Mouse (Mus musculus) stomach, embryonic 16.5 days (tissue): ENCODE results near the gene Rftn1. TPM values are rescaled to one million over a fixed set of nuclear protein-coding genes. Genes with fewer than 3 reads are reported as not detected.

ENCODE experiments used
- ATAC-seq: fragments of 200-750 bp; cut with Nextera tagmentation; 2 replicates; pipeline ENCODE4 v1.8.0; 2017; ENCODE audit warnings: moderate number of reproducible peaks, moderate TSS enrichment; ENCODE audit not compliant: insufficient read depth, low FRiP score
- H3K27ac ChIP-seq: fragments of 300-500 bp; sonication (generic); 2 replicates; pipeline ENCODE4 v1.5.1; 2014; ENCODE audit warnings: low read length
- H3K27me3 ChIP-seq: fragments of 300-500 bp; sonication (generic); 2 replicates; pipeline ENCODE4 v1.6.1; 2014; ENCODE audit warnings: low read length, control low read depth, mixed read lengths; ENCODE audit not compliant: control insufficient read depth, insufficient read depth
- H3K36me3 ChIP-seq: fragments of 300-500 bp; sonication (generic); 2 replicates; pipeline ENCODE4 v1.6.1; 2014; ENCODE audit warnings: low read length; ENCODE audit not compliant: control insufficient read depth, insufficient read depth
- H3K4me1 ChIP-seq: fragments of 300-500 bp; sonication (generic); 2 replicates; pipeline ENCODE4 v1.6.1; 2014; ENCODE audit warnings: low read length, control low read depth, mixed read lengths; ENCODE audit not compliant: control insufficient read depth, insufficient read depth
- H3K4me2 ChIP-seq: fragments of 300-500 bp; sonication (generic); 2 replicates; pipeline ENCODE4 v1.6.1; 2014; ENCODE audit warnings: low read depth, low read length, mixed read lengths
- H3K4me3 ChIP-seq: fragments of 300-500 bp; sonication (generic); replicated peaks from 2 replicates; pipeline ENCODE4 v1.5.1; 2014; ENCODE audit warnings: mild to moderate bottlenecking, low read length
- H3K9ac ChIP-seq: fragments of 300-500 bp; sonication (generic); 2 replicates; pipeline ENCODE4 v1.6.1; 2014; ENCODE audit warnings: low read length
- H3K9me3 ChIP-seq: fragments of 300-500 bp; sonication (generic); replicated peaks from 2 replicates; pipeline ENCODE4 v1.6.1; 2016; ENCODE audit warnings: low read length, control low read depth; ENCODE audit not compliant: control insufficient read depth
- WGBS: fragments of 180-500 bp; shearing (Covaris S2); extraction: QIAGEN DNeasy Blood & Tissue Kit; methylation state at CpG from one replicate; pipeline ENCODE4 v1.1.7; 2014; 5-methylcytosine and 5-hydroxymethylcytosine counted together
- polyA plus RNA-seq: library from polyadenylated mRNA; unstranded; fragments of >200 nt; fragmentation: Nextera tagmentation; extraction: Ambion mirVana; gene quantifications from 2 replicates; pipeline ENCODE4 v1.2.1, GENCODE M21; 2015

Gene Rftn1
- polyA plus RNA-seq, 1 experiment from 2014 or later: 12.9 TPM

- no peaks in the 10 kb centered on the region for H3K9me3 ChIP-seq
- no peak overlapping the region for H3K27ac ChIP-seq
- H3K9ac ChIP-seq: no peak overlapping the region
- ATAC-seq: no peak
- no peak overlapping the region for H3K4me2 ChIP-seq
- H3K36me3 ChIP-seq: no peaks in the 10 kb centered on the region
- H3K4me3 ChIP-seq: no peak overlapping the region
- peaks cover 4% of the 10 kb centered on the region; the same call in 1 of the 2 replicates for H3K4me1 ChIP-seq
- H3K27me3 ChIP-seq: peaks cover 15% of the 10 kb centered on the region
- 31% methylated on average over 3 of the region's 3 CpGs for WGBS
These were observed 3.2 kb upstream of the Rftn1 start for GRCm38 (mm10) chr17:50193653-50194052.

GRCm38 (mm10) chr17:50192376-50192940 lies 2.0 kb upstream of the Rftn1 start:
- Histone ChIP-seq H3K9ac (no peak overlapping the region), H3K27me3 (peaks cover 15% of the 10 kb centered on the region), H3K4me2 (no peak overlapping the region), H3K36me3 (no peaks in the 10 kb centered on the region), H3K4me3 (no peak overlapping the region), H3K4me1 (peaks cover 4% of the 10 kb centered on the region; the same call in 1 of the 2 replicates), H3K27ac (no peak overlapping the region), H3K9me3 (no peaks in the 10 kb centered on the region)
- 59% methylated on average over 10 of the region's 10 CpGs for WGBS
- no peak for ATAC-seq

GRCm38 (mm10) chr17:50191318-50191957 lies 964 bp upstream of the Rftn1 start:
- Histone ChIP-seq H3K4me3 (no peak overlapping the region), H3K27me3 (peaks cover 15% of the 10 kb centered on the region), H3K36me3 (no peaks in the 10 kb centered on the region), H3K9me3 (no peaks in the 10 kb centered on the region), H3K27ac (no peak overlapping the region), H3K4me1 (peaks cover 4% of the 10 kb centered on the region; the same call in 1 of the 2 replicates), H3K4me2 (no peak overlapping the region), H3K9ac (no peak overlapping the region)
- no peak for ATAC-seq
- WGBS: 56% methylated on average over 9 of the region's 9 CpGs

GRCm38 (mm10) chr17:50189381-50190012 lies 977 bp downstream of the Rftn1 start:
- 2% methylated on average over 24 of the region's 24 CpGs for WGBS
- no peak overlapping the region for H3K27ac ChIP-seq
- peak overlapping the region; percentile 97 for H3K4me2 ChIP-seq
- no peaks in the 10 kb centered on the region for H3K9me3 ChIP-seq
- H3K36me3 ChIP-seq: no peaks in the 10 kb centered on the region
- H3K4me3 ChIP-seq: peak overlapping the region; percentile 75
- ATAC-seq: peak; percentile 45; the same call in 1 of the 2 replicates
- peaks cover 4% of the 10 kb centered on the region; the same call in 1 of the 2 replicates for H3K4me1 ChIP-seq
- H3K27me3 ChIP-seq: peaks cover 15% of the 10 kb centered on the region
- H3K9ac ChIP-seq: peak overlapping the region; percentile 79

GRCm38 (mm10) chr17:50188662-50189345 lies 1.7 kb downstream of the Rftn1 start:
- H3K9ac ChIP-seq: no peak overlapping the region
- H3K27me3 ChIP-seq: peaks cover 15% of the 10 kb centered on the region
- H3K27ac ChIP-seq: no peak overlapping the region
- H3K4me1 ChIP-seq: peaks cover 4% of the 10 kb centered on the region; the same call in 1 of the 2 replicates
- H3K9me3 ChIP-seq: no peaks in the 10 kb centered on the region
- ATAC-seq: no peak
- H3K36me3 ChIP-seq: no peaks in the 10 kb centered on the region
- H3K4me2 ChIP-seq: peak overlapping the region; percentile 97
- 74% methylated on average over 12 of the region's 12 CpGs for WGBS
- peak overlapping the region; percentile 75 for H3K4me3 ChIP-seq

DNA sequence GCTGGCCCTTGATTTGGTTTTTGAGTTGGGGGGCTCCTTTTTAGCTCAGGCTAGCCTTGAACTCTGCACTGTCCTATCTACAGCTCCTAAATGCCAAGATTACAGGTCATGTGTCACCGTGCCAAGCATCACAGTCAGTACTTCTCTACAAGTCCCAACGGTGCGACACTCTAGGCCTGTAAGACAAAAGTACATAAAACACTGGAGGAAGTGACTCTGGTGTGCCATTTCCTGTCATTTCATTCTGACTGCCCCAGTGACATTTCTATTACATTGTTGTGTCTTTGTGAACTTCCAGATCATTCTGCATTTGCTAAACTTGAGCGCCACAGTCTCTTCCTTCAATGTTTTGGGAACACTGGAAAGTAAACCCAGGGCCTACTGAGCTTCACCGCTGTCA lies 4.9 kb downstream of the Rftn1 start:
- H3K27ac ChIP-seq: no peak overlapping the region
- peaks cover 4% of the 10 kb centered on the region; the same call in 1 of the 2 replicates for H3K4me1 ChIP-seq
- H3K27me3 ChIP-seq: peaks cover 2% of the 10 kb centered on the region
- H3K4me2 ChIP-seq: no peak overlapping the region
- 79% methylated on average over 5 of the region's 5 CpGs for WGBS
- no peak for ATAC-seq
- H3K9me3 ChIP-seq: no peaks in the 10 kb centered on the region
- no peaks in the 10 kb centered on the region for H3K36me3 ChIP-seq
- H3K9ac ChIP-seq: no peak overlapping the region
- no peak overlapping the region for H3K4me3 ChIP-seq

DNA sequence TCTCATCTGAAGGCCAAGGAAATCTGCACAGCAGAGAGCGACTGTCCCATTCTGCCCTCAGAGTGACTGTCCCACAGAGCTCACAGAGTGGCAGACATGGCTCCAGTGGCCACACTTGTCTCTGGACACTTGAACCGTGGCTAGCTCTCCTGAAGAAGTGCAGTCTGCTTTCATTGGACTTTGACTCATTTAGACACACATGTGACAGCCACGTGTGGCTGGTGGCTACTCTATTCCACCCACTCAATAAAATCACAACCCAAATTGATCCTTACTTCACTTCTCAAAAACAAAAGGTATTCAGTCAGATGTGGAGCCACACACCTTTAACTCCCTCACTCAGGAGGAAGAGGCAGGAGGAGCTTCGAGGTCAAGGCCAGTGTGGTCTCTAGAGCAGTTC lies 5.4 kb downstream of the Rftn1 start:
- 75% methylated on average over 4 of the region's 4 CpGs for WGBS
- no peak for ATAC-seq

DNA sequence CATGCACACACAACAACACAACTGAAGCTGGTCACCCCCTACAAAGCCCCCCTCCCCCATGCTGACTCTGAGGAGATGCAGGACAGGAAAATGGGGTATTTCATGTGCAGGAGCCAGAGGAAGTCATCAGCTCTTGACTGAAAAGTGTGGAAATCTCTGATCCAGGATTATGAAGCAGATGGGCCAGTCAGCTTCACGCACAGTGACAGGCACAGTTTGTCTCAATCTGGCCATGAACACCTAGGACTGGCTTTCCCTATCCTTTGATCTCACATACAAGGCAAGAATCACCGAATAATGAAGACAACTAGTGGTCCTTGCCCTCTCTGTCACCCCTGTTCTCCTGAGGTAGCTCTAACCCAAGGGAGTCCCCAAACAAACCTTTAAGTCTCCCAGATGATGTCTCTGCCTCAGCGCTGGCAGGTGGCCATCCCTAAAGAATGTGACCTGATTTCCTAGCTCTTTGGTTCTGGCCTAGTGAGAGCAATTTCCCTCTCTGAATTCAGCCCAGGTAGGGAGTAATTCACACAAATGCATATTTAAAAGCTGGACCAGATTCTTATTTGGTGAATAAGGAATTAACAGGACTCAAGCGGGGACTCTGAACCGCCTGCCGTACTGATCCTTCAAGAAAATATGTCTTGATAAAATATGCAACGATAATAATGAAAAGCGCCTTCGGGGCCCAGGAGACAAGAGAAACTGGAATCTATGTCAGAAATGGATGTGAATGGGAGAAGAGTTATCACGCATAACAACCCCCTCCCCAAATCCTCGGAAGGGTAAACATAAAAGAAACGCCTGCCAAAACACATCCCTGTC lies 6.0 kb downstream of the Rftn1 start:
- 0 out of 2 replicates have a peak, but pooled peaks cover under 1% of the 10 kb centered on the region for H3K4me1 ChIP-seq
- H3K36me3 ChIP-seq: no peaks in the 10 kb centered on the region
- no peak for ATAC-seq
- WGBS: 80% methylated on average over 12 of the region's 12 CpGs
- H3K9ac ChIP-seq: no peak overlapping the region
- no peaks in the 10 kb centered on the region; the same call in 1 of the 2 replicates for H3K27me3 ChIP-seq
- no peak overlapping the region for H3K4me3 ChIP-seq
- H3K9me3 ChIP-seq: no peaks in the 10 kb centered on the region
- no peak overlapping the region for H3K4me2 ChIP-seq
- H3K27ac ChIP-seq: no peak overlapping the region

More for the DNA sequence above, 5.4 kb downstream of the Rftn1 start:
- no peaks in the 10 kb centered on the region; the same call in 1 of the 2 replicates for H3K27me3 ChIP-seq
- no peaks in the 10 kb centered on the region for H3K36me3 ChIP-seq
- H3K9me3 ChIP-seq: no peaks in the 10 kb centered on the region
- H3K4me1 ChIP-seq: 0 out of 2 replicates have a peak, but pooled peaks cover 4% of the 10 kb centered on the region
- no peak overlapping the region for H3K4me2 ChIP-seq
- no peak overlapping the region for H3K9ac ChIP-seq
- no peak overlapping the region for H3K4me3 ChIP-seq
- H3K27ac ChIP-seq: no peak overlapping the region
